Mouse (Mus musculus) megakaryocyte, embryonic 14.5 days (primary cell): Measurements from ENCODE around the gene Ctc1. TPM values are rescaled to one million over a fixed set of nuclear protein-coding genes. Genes with fewer than 3 reads are reported as not detected.

Experiments used
- H3K27me3 ChIP-seq: replicated peaks from 2 replicates; pipeline ENCODE3; 2012; ENCODE audit warnings: inconsistent platforms
- H3K36me3 ChIP-seq: replicated peaks from 2 replicates; pipeline ENCODE3; 2012; ENCODE audit warnings: low read length, inconsistent platforms, mixed read lengths
- H3K4me1 ChIP-seq: 2 replicates; pipeline ENCODE4 v1.6.1; 2012; ENCODE audit warnings: inconsistent platforms
- H3K4me3 ChIP-seq: replicated peaks from 2 replicates; pipeline ENCODE3; 2012; ENCODE audit warnings: moderate library complexity, mild to moderate bottlenecking, inconsistent platforms
- H3K9me3 ChIP-seq: 2 replicates; pipeline ENCODE4 v1.6.1; 2012; ENCODE audit warnings: inconsistent platforms
- FLI1 ChIP-seq: IDR thresholded peaks from 2 replicates; pipeline ENCODE4 v1.6.1; 2012; ENCODE audit warnings: low read length, inconsistent platforms, mixed read lengths
- GATA1 ChIP-seq: IDR thresholded peaks from 3 replicates; pipeline ENCODE4 v1.6.1; 2012; ENCODE audit warnings: mixed read lengths, low read length, inconsistent platforms, borderline replicate concordance
- polyA plus RNA-seq: library from polyadenylated mRNA; stranded (reverse); fragments of >175 nt; gene quantifications from 2 replicates; pipeline ENCODE4 v1.2.3, GENCODE M21; 2012; ENCODE audit warnings: low replicate concordance; ENCODE audit not compliant: insufficient read depth

Ctc1 gene
- polyA plus RNA-seq, 1 experiment, result 56.5 TPM

DNA sequence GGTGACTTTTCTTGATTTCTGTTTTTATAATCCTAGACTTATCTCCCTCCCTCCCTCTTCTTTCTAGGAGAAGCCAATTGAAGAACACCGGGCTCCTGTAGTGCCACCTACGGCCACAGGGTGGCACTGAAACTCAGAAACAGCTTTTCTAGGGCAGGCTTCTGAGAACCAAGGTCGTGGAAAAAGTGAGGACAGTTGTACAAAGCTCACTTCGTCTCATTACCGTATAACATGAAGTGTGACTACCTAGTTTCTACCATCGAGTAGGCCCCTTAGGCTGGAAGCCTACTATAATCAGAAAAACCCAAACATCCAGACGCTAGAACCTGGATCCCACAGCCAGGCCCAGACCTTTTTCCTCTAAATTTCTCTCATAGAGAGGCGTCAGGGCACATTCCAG, 51.2 kb downstream of the Ctc1 start:
- Histone ChIP-seq H3K4me3 (peak overlapping the region; percentile 28), H3K27me3 (no peaks in the 10 kb centered on the region), H3K9me3 (no peaks in the 10 kb centered on the region), H3K4me1 (peaks cover 59% of the 10 kb centered on the region), H3K36me3 (no peaks in the 10 kb centered on the region)
- TF ChIP-seq FLI1 (no peak), GATA1 (no peak)

GRCm38 (mm10) chr11:69067601-69068000, 51.9 kb downstream of the Ctc1 start:
- H3K36me3 ChIP-seq, result no peaks in the 10 kb centered on the region
- TF ChIP-seq GATA1 (no peak), FLI1 (no peak)
- no peaks in the 10 kb centered on the region for H3K27me3 ChIP-seq
- H3K4me3 ChIP-seq, result no peak overlapping the region
- no peaks in the 10 kb centered on the region for H3K9me3 ChIP-seq
- peaks cover 66% of the 10 kb centered on the region for H3K4me1 ChIP-seq

GRCm38 (mm10) chr11:69070093-69070492, 54.4 kb downstream of the Ctc1 start:
- peak overlapping the region; percentile 98 for H3K4me3 ChIP-seq
- no peaks in the 10 kb centered on the region for H3K27me3 ChIP-seq
- TF ChIP-seq FLI1, result no peak
- no peak for TF ChIP-seq GATA1
- H3K9me3 ChIP-seq, result no peaks in the 10 kb centered on the region
- H3K36me3 ChIP-seq, result no peaks in the 10 kb centered on the region
- H3K4me1 ChIP-seq, result peaks cover 75% of the 10 kb centered on the region

GRCm38 (mm10) chr11:69070590-69071222, 55.0 kb downstream of the Ctc1 start, which contains the start of gene Tmem107:
Tmem107 (plus strand) TSS chr11:69070806.
- Histone ChIP-seq H3K36me3 (no peaks in the 10 kb centered on the region), H3K4me3 (peak within 1 kb of the TSS; percentile 98), H3K9me3 (no peaks in the 10 kb centered on the region), H3K4me1 (peaks cover 75% of the 10 kb centered on the region), H3K27me3 (no peaks in the 10 kb centered on the region)
- no peak for TF ChIP-seq FLI1
- no peak for TF ChIP-seq GATA1

- no peaks in the 10 kb centered on the region for H3K36me3 ChIP-seq
- peaks cover 74% of the 10 kb centered on the region for H3K4me1 ChIP-seq
- peak overlapping the region; percentile 98 for H3K4me3 ChIP-seq
- TF ChIP-seq FLI1 (no peak), GATA1 (no peak)
- no peaks in the 10 kb centered on the region for H3K9me3 ChIP-seq
- no peaks in the 10 kb centered on the region for H3K27me3 ChIP-seq
Measured at GRCm38 (mm10) chr11:69071262-69071661, 55.6 kb downstream of the Ctc1 start.

GRCm38 (mm10) chr11:69072234-69072633, 56.5 kb downstream of the Ctc1 start:
- Histone ChIP-seq H3K4me1 (peaks cover 73% of the 10 kb centered on the region), H3K36me3 (no peaks in the 10 kb centered on the region), H3K9me3 (no peaks in the 10 kb centered on the region), H3K27me3 (no peaks in the 10 kb centered on the region), H3K4me3 (peak overlapping the region; percentile 88)
- TF ChIP-seq GATA1, result no peak
- TF ChIP-seq FLI1, result no peak

DNA sequence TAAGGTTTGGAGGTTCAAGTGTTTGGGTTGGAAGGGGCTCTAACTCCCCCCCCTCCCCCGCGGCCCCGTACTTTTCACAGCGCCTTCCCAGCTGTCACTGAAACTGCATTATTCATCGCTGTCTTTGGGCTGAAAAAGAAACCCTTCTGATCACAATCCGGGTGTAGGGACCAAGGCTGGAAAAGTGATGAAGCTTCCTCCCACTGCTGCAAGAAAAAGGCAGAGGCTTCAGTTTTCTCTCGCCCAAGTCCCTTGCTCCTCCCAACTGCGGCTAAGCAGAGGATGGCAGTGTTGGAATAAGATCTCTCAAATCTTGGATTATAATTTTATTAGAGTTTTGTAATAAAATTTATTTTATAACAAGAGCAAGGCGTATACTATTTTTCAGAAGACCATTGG, 57.0 kb downstream of the Ctc1 start:
- H3K36me3 ChIP-seq, result no peaks in the 10 kb centered on the region
- TF ChIP-seq FLI1 (no peak), GATA1 (no peak)
- no peaks in the 10 kb centered on the region for H3K27me3 ChIP-seq
- peak overlapping the region; percentile 88 for H3K4me3 ChIP-seq
- no peaks in the 10 kb centered on the region for H3K9me3 ChIP-seq
- H3K4me1 ChIP-seq, result peaks cover 73% of the 10 kb centered on the region

- Histone ChIP-seq H3K4me1 (peaks cover 77% of the 10 kb centered on the region), H3K36me3 (no peaks in the 10 kb centered on the region), H3K27me3 (no peaks in the 10 kb centered on the region), H3K4me3 (peak overlapping the region; percentile 88), H3K9me3 (no peaks in the 10 kb centered on the region)
- TF ChIP-seq GATA1 (peak; percentile 100), FLI1 (no peak)
Measured at GRCm38 (mm10) chr11:69073065-69073888, 57.6 kb downstream of the Ctc1 start.

DNA sequence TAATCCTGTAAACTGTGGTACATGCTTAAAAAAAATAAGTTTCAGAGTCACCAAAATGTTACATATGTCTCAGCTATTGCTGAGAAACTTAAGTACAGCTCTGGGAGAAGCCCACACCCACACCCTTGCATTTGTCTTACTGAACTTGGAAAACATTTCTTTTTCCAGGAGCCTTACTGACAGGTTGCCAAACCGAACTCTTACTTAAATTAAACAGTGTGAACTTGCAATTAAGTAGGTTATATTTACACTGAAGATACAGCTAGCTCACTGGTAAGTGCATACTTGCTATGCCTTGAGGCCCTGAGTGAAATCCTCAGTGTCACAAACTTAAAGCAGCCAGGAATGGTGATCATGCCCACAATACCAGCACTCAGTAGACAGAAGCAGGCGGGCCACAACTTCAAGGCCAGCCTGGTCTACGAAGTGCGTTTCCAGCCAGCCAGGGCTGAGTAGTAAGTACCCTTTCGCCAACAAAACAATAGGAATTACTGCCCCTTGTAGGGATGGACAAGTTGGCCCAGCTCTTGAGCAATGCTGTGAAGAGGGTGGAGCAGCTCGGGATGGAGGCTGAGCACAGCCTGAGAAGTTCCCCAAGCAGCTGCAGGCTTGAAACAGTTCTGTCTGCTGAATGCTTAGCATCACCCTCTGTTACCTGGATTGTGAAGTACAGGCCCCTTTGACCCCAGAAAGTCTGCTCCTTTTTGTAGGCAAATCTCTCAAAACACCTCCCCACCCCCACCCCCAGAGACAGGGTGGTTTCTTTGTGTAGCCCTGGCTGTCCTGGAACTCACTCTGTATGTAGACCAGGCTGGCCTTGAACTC, 58.5 kb downstream of the Ctc1 start:
- Histone ChIP-seq H3K4me3 (peak overlapping the region; percentile 65), H3K9me3 (no peaks in the 10 kb centered on the region), H3K36me3 (no peaks in the 10 kb centered on the region), H3K4me1 (peaks cover 86% of the 10 kb centered on the region), H3K27me3 (no peaks in the 10 kb centered on the region)
- no peak for TF ChIP-seq GATA1
- TF ChIP-seq FLI1, result no peak
